Mouse (Mus musculus) liver, embryonic 11.5 days (tissue): ENCODE measurements around the gene Ccdc160. TPM values are rescaled to one million over a fixed set of nuclear protein-coding genes. Genes with fewer than 3 reads are reported as not detected.
A peak's percentile ranks its signal among the peaks of the same experiment; 100 is the strongest.

Experiments
- ATAC-seq: fragments of 200-750 bp; cut with Nextera tagmentation; replicated peaks from 2 replicates; pipeline ENCODE4 v1.8.0; 2017; ENCODE audit warnings: moderate number of reproducible peaks, mild to moderate bottlenecking, moderate TSS enrichment, moderate library complexity; ENCODE audit not compliant: low FRiP score
- DNase-seq: peaks from one replicate; pipeline ENCODE4 v3.0.0-alpha.2; 2017; ENCODE audit warnings: low spot score
- H3K27ac ChIP-seq: fragments of 300-500 bp; sonication (generic); 2 replicates; pipeline ENCODE4 v1.5.1; 2014; ENCODE audit warnings: mild to moderate bottlenecking, low read depth, low read length, control low read depth
- H3K27me3 ChIP-seq: fragments of 300-500 bp; sonication (generic); replicated peaks from 2 replicates; pipeline ENCODE4 v1.6.1; 2014; ENCODE audit warnings: low read length, mixed read lengths; ENCODE audit not compliant: control insufficient read depth, insufficient read depth
- H3K36me3 ChIP-seq: fragments of 300-500 bp; sonication (generic); 2 replicates; pipeline ENCODE4 v1.6.1; 2014; ENCODE audit warnings: mild to moderate bottlenecking, low read length, moderate library complexity, mixed read lengths; ENCODE audit not compliant: control insufficient read depth, insufficient read depth
- H3K4me1 ChIP-seq: fragments of 300-500 bp; sonication (generic); replicated peaks from 2 replicates; pipeline ENCODE4 v1.6.1; 2014; ENCODE audit warnings: low read length, mixed read lengths; ENCODE audit not compliant: control insufficient read depth, insufficient read depth
- H3K4me2 ChIP-seq: fragments of 300-500 bp; sonication (generic); 2 replicates; pipeline ENCODE4 v1.6.1; 2014; ENCODE audit warnings: mild to moderate bottlenecking, control low read depth, moderate library complexity
- H3K4me3 ChIP-seq: fragments of 300-500 bp; sonication (generic); 2 replicates; pipeline ENCODE4 v1.5.1; 2014; ENCODE audit warnings: low read depth, low read length, control low read depth
- H3K9ac ChIP-seq: fragments of 300-500 bp; sonication (generic); 2 replicates; pipeline ENCODE4 v1.6.1; 2014; ENCODE audit warnings: low read depth, low read length, control low read depth
- H3K9me3 ChIP-seq: fragments of 300-500 bp; sonication (generic); 2 replicates; pipeline ENCODE4 v1.6.1; 2016; ENCODE audit warnings: low read length, inconsistent platforms, mixed read lengths; ENCODE audit not compliant: control insufficient read depth
- WGBS: fragments of 180-500 bp; shearing (Covaris S2); extraction: QIAGEN DNeasy Blood & Tissue Kit; methylation state at CpG from one replicate; pipeline ENCODE4 v1.1.7; 2014; 5-methylcytosine and 5-hydroxymethylcytosine counted together
- polyA plus RNA-seq: library from polyadenylated mRNA; unstranded; fragments of >200 nt; fragmentation: Nextera tagmentation; extraction: Ambion mirVana; gene quantifications from 2 replicates; pipeline ENCODE4 v1.2.1, GENCODE M21; 2014

Ccdc160 gene
- polyA plus RNA-seq, result 0.69 and 0.92 TPM in 2 replicates

DNA sequence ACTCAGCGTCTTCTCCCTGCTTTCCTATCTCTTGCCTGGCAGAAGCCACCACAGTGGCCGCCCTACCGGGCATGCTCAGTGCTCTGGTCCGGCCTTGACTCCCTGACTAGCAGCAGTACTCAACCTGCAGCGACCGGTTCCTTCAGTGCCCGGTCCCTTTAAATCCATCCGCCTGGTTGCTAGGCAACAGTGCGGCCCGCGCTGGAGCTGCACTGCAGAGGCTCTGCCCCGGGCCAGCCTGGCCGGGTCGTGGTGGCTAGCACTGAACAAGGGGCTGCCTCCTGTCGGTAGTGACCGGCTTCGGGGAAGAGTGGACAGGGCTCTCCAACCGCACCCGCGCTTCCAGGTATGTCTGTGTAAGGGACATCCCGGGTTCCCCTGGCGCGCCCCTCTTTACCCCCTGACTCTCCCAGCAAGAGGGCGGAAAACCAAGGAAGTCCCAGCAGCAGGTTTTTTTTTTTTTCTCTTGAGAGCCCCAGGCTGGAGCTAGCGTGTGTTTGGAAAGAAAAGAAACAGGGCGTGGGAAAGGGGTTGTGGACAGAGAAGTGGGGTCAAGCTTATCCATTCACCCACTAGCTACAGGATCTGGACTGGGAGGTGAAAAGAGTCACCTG is at the start of gene Ccdc160:
Gene Ccdc160, plus strand, starts transcription at position 221 of the 614 bp plus-strand sequence.
- 18% methylated on average over 26 of the region's 26 CpGs for whole genome bisulfite sequencing
- Histone ChIP-seq H3K4me2 (peak within 1 kb of the TSS; percentile 51), H3K4me3 (peak within 1 kb of the TSS; percentile 29), H3K36me3 (no peaks in the 10 kb centered on the region), H3K9me3 (no peaks in the 10 kb centered on the region), H3K9ac (no peak within 1 kb of the TSS), H3K27me3 (0 out of 2 replicates have a peak, but pooled peaks cover 2% of the 10 kb centered on the region), H3K4me1 (no peaks in the 10 kb centered on the region), H3K27ac (no peak within 1 kb of the TSS)
- DNase-seq, result peak; percentile 43
- ATAC-seq, result peak; percentile 43; the same call in 1 of the 2 replicates

DNA sequence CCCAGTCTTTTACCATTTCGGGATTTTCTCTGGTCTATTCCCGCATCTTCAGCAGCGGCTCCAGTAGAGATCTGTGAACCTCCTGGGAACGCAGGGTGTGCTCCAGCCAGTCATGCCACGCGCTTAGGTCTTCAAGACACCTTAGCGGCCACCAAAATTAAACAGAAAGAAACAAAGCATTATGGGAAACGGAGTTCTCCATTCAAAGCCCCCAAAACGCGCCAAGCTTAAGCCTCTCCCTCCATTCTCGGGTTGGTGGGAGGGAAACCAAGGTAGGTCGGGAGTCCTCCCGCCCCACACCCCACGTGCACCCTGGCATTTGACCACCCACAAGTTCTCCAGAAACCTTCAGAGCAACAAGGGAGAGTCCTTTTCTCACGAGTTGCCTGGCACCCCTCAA is 47.2 kb upstream of the Ccdc160 start:
- 13% methylated on average over 15 of the region's 15 CpGs for WGBS
- peak overlapping the region; percentile 71 for H3K4me2 ChIP-seq
- H3K36me3 ChIP-seq, result no peaks in the 10 kb centered on the region
- DNase-seq (no peak), ATAC-seq (no peak)
- no peak overlapping the region for H3K9ac ChIP-seq
- H3K27ac ChIP-seq, result no peak overlapping the region
- H3K27me3 ChIP-seq, result peaks cover 28% of the 10 kb centered on the region
- no peaks in the 10 kb centered on the region for H3K4me1 ChIP-seq
- H3K9me3 ChIP-seq, result no peaks in the 10 kb centered on the region
- peak overlapping the region; percentile 42 for H3K4me3 ChIP-seq

DNA sequence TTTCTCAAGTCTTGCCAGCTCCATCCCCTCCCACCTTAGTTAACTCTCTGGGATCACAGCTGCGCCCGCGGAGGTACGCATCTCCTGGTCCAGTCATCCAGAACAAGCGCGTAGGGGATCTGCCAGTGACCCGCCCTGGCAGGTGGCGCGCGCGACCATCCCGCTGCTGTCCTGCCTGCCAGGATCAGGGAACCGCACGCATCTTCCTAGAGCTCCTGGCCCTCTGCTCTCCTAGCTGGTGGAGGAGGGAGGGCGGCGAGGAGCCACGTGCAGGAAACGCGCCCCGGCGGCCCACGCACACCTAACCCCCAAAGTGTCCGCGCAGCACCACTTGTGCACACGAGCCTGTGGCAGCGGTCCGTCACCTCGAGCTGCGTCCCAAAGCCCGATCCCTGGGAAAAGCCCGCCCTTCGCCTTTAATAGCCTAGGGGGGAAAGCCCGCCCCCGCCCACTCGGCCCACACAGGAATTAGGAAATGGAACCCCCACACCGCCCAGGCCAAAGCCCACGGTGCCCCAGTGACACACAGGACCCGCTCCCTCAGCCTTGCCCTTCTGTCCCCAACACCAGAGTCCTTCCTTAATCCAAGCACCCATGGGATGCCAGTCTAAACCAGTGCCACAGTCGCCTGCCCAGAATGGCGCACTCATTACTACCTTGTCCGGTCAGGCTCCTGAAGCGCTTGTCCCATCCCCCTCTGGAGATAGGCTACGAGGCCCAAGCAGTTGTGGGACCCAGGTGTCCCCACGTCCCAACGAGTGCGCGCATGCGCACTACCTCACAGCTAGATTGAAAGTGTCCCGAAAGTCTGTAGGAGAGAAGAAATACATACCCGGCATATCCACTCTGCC is 46.6 kb upstream of the Ccdc160 start:
- no peak overlapping the region for H3K9ac ChIP-seq
- DNase-seq, result peak; percentile 36

DNA sequence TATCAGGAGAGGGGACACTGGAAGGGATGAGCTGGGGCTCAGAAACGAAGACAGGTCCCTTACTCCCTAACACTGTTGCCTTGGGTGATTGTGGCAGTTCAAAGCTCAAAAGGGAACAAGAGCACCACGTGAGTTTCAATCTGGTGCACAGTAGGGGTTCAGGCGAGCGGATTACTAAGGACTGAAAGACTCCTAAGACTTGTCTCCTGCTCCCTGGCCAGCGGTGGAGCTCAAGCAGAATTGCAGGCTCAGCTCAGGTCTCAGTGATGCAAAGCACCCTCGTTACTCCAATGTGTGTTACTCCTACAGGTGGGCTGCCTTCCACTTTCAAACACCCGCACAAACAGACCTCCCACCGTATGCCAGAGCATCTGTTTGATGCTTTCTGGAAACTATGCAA is 45.5 kb upstream of the Ccdc160 start:
- no peaks in the 10 kb centered on the region for H3K9me3 ChIP-seq
- H3K27me3 ChIP-seq, result peaks cover 28% of the 10 kb centered on the region
- H3K36me3 ChIP-seq, result no peaks in the 10 kb centered on the region
- H3K9ac ChIP-seq, result no peak overlapping the region
- H3K27ac ChIP-seq, result no peak overlapping the region
- DNase-seq, result no peak
- no peak for ATAC-seq
- no peaks in the 10 kb centered on the region for H3K4me1 ChIP-seq
- WGBS, result 10% methylated on average over 8 of the region's 8 CpGs
- peak overlapping the region; percentile 71 for H3K4me2 ChIP-seq
- H3K4me3 ChIP-seq, result no peak overlapping the region

More for the DNA sequence above, 46.6 kb upstream of the Ccdc160 start:
- Histone ChIP-seq H3K4me3 (peak overlapping the region; percentile 42), H3K9me3 (no peaks in the 10 kb centered on the region), H3K4me2 (peak overlapping the region; percentile 71), H3K36me3 (no peaks in the 10 kb centered on the region), H3K4me1 (no peaks in the 10 kb centered on the region), H3K27me3 (peaks cover 28% of the 10 kb centered on the region), H3K27ac (no peak overlapping the region)
- WGBS, result 21% methylated on average over 50 of the region's 50 CpGs
- no peak for ATAC-seq

DNA sequence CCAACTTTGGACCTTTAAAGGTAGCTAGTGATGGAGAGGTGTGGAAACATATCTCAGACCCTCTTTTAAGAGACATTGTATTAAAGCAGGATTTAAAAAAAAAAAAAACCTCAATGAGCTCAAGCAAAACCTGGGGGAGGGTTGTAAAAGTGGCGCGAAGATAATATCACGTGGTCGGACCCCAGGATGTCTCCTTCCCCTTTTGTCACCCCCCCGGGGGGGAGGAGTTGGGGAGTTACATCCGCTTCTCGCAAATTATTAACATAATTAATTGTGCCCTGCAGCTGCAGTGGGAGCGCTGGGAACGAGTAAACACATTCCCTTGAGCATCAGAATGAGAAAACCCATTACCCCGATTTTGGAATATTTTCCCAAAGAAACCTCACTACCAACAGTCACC is 45.1 kb upstream of the Ccdc160 start:
- Histone ChIP-seq H3K27ac (no peak overlapping the region), H3K4me3 (no peak overlapping the region), H3K4me2 (peak overlapping the region; percentile 9; the same call in 1 of the 2 replicates), H3K27me3 (peaks cover 28% of the 10 kb centered on the region), H3K9me3 (no peaks in the 10 kb centered on the region), H3K4me1 (no peaks in the 10 kb centered on the region), H3K36me3 (no peaks in the 10 kb centered on the region), H3K9ac (no peak overlapping the region)
- ATAC-seq (no peak), DNase-seq (no peak)
- WGBS, result 11% methylated on average over 10 of the region's 10 CpGs

DNA sequence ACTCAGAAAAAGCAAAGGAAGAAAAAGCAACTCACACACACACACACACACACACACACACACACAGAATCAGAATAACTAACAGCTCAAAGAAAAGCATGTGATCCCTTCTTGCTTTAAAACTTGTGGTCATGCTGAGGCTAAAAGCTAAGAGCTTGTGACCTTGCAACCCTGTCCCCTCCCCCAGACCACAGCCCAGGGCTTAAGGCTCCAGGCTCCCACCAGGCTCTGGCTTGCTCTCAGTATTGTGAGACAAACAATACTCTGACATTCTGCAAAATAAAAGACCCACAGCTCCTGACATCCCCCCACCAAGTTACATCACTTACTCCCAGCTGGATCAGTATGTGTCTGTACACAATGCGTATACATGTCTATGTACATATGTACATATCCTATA is 44.2 kb upstream of the Ccdc160 start:
- DNase-seq (no peak), ATAC-seq (no peak)
- WGBS, result 54% methylated on average over 1 of the region's 1 CpGs

DNA sequence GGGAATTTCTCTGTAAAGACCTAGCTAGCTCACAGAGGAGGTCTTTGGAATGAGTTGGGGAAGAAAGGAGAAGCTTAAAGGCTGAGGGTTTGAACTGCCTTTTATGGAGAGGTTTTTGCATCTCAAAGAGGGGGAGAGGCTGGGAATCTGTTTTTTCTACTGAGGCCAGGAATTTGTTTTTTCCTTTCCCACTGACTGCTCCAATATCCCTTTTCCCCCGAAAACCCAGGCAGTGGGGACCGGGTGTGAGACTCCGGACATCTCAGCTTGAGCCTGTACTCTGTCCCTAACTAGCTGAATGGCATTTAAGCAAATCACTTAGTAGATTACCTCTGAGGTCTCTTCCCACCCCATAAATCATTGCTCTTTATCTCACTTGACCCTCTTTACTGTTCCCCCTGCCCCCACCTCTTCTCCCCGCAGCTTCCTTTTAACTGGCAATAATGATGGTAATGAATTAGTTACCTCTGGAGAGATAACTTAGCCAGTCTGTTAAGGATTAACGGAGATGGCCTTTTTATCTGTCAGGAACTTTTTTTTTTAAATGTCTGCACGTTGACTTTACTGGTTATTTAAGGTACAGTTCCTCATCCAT is 37.4 kb upstream of the Ccdc160 start:
- ATAC-seq, result no peak
- DNase-seq, result no peak
- H3K4me3 ChIP-seq, result no peak overlapping the region
- no peak overlapping the region for H3K27ac ChIP-seq
- H3K4me2 ChIP-seq, result no peak overlapping the region
- H3K9me3 ChIP-seq, result no peaks in the 10 kb centered on the region
- H3K4me1 ChIP-seq, result no peaks in the 10 kb centered on the region
- no peaks in the 10 kb centered on the region for H3K36me3 ChIP-seq
- H3K27me3 ChIP-seq, result no peaks in the 10 kb centered on the region; the same call in none of the 2 replicates
- no peak overlapping the region for H3K9ac ChIP-seq
- WGBS, result 16% methylated on average over 6 of the region's 6 CpGs

More for the DNA sequence above, 44.2 kb upstream of the Ccdc160 start:
- H3K4me3 ChIP-seq, result no peak overlapping the region
- H3K27me3 ChIP-seq, result peaks cover 28% of the 10 kb centered on the region
- no peak overlapping the region for H3K9ac ChIP-seq
- no peaks in the 10 kb centered on the region for H3K36me3 ChIP-seq
- no peak overlapping the region for H3K27ac ChIP-seq
- H3K9me3 ChIP-seq, result no peaks in the 10 kb centered on the region
- H3K4me2 ChIP-seq, result no peak overlapping the region
- H3K4me1 ChIP-seq, result no peaks in the 10 kb centered on the region

DNA sequence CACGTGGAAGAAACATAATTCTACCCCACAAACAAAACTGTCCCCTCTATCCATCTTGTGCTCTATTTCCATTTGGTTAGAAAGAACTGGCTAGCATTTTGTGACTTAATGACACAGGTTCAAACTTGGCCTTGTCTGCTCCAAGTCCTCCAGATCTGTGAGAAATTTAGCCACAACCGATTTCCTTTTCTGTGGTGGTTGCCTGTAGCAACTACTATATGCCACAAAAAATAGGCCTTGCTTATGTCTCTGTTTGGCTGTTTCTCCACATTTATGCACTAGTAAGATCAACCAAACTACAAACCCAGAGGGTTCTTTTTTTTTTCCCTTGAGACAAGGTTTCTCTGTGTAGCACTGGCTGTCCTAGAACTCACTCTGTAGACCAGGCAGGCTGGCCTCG is 33.8 kb upstream of the Ccdc160 start:
- no peaks in the 10 kb centered on the region for H3K9me3 ChIP-seq
- ATAC-seq (no peak), DNase-seq (no peak)
- no peaks in the 10 kb centered on the region for H3K36me3 ChIP-seq
- H3K27me3 ChIP-seq, result no peaks in the 10 kb centered on the region; the same call in none of the 2 replicates
- 60% methylated on average over 3 of the region's 3 CpGs for WGBS
- H3K4me2 ChIP-seq, result no peak overlapping the region
- H3K4me3 ChIP-seq, result no peak overlapping the region
- H3K27ac ChIP-seq, result no peak overlapping the region
- no peak overlapping the region for H3K9ac ChIP-seq
- H3K4me1 ChIP-seq, result no peaks in the 10 kb centered on the region
